Mouse (Mus musculus) bone marrow, adult 2 months (tissue): ENCODE measurements around the gene Ift140.

Source experiments
- CTCF ChIP-seq: fragments of 200-500 bp; IDR thresholded peaks from 2 replicates; pipeline ENCODE4 v1.5.1; 2011; ENCODE audit warnings: low read length, control low read depth; ENCODE audit not compliant: control insufficient read depth, insufficient read depth
- POLR2A ChIP-seq: fragments of 200-500 bp; IDR thresholded peaks from 2 replicates; pipeline ENCODE4 v1.6.1; 2011; ENCODE audit warnings: low read depth, mild to moderate bottlenecking, control low read depth, low read length, borderline replicate concordance; ENCODE audit not compliant: control insufficient read depth

DNA sequence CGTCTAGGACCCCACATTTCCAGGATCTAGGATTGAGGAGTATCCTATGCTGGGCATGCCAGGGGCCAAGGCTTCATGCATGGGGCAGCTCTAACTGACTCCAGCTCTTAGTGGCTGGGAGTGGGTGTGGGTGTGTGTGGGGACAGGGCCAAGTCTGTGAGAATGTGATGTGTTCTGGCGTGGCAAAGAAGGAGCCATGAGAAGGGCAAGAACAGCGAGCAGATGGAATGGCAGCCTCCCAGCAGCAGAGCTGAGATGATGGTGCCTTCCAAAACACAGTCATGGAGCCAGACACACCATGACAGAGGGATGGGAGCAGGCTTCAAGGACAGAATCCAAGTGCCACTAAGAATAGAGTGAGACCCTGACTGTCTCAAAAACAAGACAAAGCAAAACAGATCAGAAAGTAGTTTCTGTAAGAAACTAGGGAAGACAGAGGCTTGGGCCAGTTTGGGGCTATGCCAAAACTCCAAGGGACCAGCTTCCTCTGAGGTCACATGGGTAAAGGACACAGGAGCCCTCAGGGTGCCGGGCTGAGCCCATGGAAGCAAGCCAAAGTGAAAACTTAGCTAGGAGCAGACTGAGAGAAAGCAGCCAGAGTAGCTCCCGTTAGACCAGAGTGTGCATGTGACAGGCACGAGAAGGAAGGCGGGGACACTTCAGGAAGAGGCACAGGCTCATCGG lies 96.0 kb downstream of the Ift140 start:
- TF ChIP-seq CTCF (no peak), POLR2A (no peak)
